Mouse (Mus musculus): ENCODE data around the gene Ica1. TPM values are rescaled to one million over a fixed set of nuclear protein-coding genes. Genes with fewer than 3 reads are reported as not detected.

Gene Ica1
- total RNA-seq, 2 experiments from 2014 or later = 62.1 to 66.6 TPM

- intact Hi-C loops (cut with DNase I) = no loop called here
- no peak for DNase-seq (ENCODE audit: extremely low spot score in 1 of 2, low spot score in 2 of 2)
Measured at GRCm38 (mm10) chr6:8694636-8695514, 83.4 kb downstream of the Ica1 start.

- intact Hi-C loops (cut with DNase I) = no loop called here
- DNase-seq (ENCODE audit: extremely low spot score in 1 of 2, low spot score in 2 of 2) = peak in 1 of 2 experiments; percentile 39
Measured at GRCm38 (mm10) chr6:8693926-8694635, 84.2 kb downstream of the Ica1 start.

GRCm38 (mm10) chr6:8693141-8693881 is 85.0 kb downstream of the Ica1 start:
- intact Hi-C loops (cut with DNase I) = no loop called here
- DNase-seq (ENCODE audit: extremely low spot score in 1 of 2, low spot score in 2 of 2) = no peak

GRCm38 (mm10) chr6:8691199-8691975 is 86.9 kb downstream of the Ica1 start:
- intact Hi-C loops (cut with DNase I) = no loop called here
- no peak for DNase-seq (ENCODE audit: extremely low spot score in 1 of 2, low spot score in 2 of 2)

- DNase-seq (ENCODE audit: extremely low spot score in 1 of 2, low spot score in 2 of 2) = no peak
- intact Hi-C loops (cut with DNase I) = no loop called here
Measured at GRCm38 (mm10) chr6:8690441-8690840, 87.8 kb downstream of the Ica1 start.

GRCm38 (mm10) chr6:8686678-8687580 is 91.4 kb downstream of the Ica1 start:
- no peak for DNase-seq (ENCODE audit: extremely low spot score in 1 of 2, low spot score in 2 of 2)
- intact Hi-C loops (cut with DNase I) = no loop called here

- DNase-seq (ENCODE audit: extremely low spot score in 1 of 2, low spot score in 2 of 2) = peak in 1 of 2 experiments; percentile 54
- intact Hi-C loops (cut with DNase I) = no loop called here
Measured at GRCm38 (mm10) chr6:8683379-8683778, 94.9 kb downstream of the Ica1 start.

GRCm38 (mm10) chr6:8680931-8681330 is 97.4 kb downstream of the Ica1 start:
- no peak for DNase-seq (ENCODE audit: extremely low spot score in 1 of 2, low spot score in 2 of 2)
- intact Hi-C loops (cut with DNase I) = no loop called here

GRCm38 (mm10) chr6:8673013-8673412 is 105.3 kb downstream of the Ica1 start:
- intact Hi-C loops (cut with DNase I) = no loop called here

GRCm38 (mm10) chr6:8669343-8669742 is 108.9 kb downstream of the Ica1 start:
- DNase-seq (ENCODE audit: extremely low spot score in 1 of 2, low spot score in 2 of 2) = no peak
- intact Hi-C loops (cut with DNase I) = no loop called here

More at GRCm38 (mm10) chr6:8673013-8673412, 105.3 kb downstream of the Ica1 start:
- DNase-seq (ENCODE audit: extremely low spot score in 1 of 2, low spot score in 2 of 2) = no peak

GRCm38 (mm10) chr6:8668013-8668811 is 110.1 kb downstream of the Ica1 start:
- DNase-seq (ENCODE audit: extremely low spot score in 1 of 2, low spot score in 2 of 2) = no peak
- intact Hi-C loops (cut with DNase I) = no loop called here

- intact Hi-C loops (cut with DNase I) = no loop called here
- DNase-seq (ENCODE audit: extremely low spot score in 1 of 2, low spot score in 2 of 2) = no peak
Measured at GRCm38 (mm10) chr6:8665786-8666185, 112.5 kb downstream of the Ica1 start.

- intact Hi-C loops (cut with DNase I) = no loop called here
- DNase-seq (ENCODE audit: extremely low spot score in 1 of 2, low spot score in 2 of 2) = no peak
Measured at GRCm38 (mm10) chr6:8664956-8665355, 113.3 kb downstream of the Ica1 start.

GRCm38 (mm10) chr6:8663092-8663740 is 115.1 kb downstream of the Ica1 start:
- DNase-seq (ENCODE audit: extremely low spot score in 1 of 2, low spot score in 2 of 2) = no peak
- intact Hi-C loops (cut with DNase I) = no loop called here

GRCm38 (mm10) chr6:8661404-8661803 is 116.9 kb downstream of the Ica1 start:
- no peak for DNase-seq (ENCODE audit: extremely low spot score in 1 of 2, low spot score in 2 of 2)
- intact Hi-C loops (cut with DNase I) = no loop called here

GRCm38 (mm10) chr6:8660076-8660475 is 118.2 kb downstream of the Ica1 start:
- intact Hi-C loops (cut with DNase I) = no loop called here
- DNase-seq (ENCODE audit: extremely low spot score in 1 of 2, low spot score in 2 of 2) = no peak

All from left cerebral cortex, postnatal 10 days (tissue).